Mouse (Mus musculus) kidney, adult 2 months (tissue): ENCODE measurements around the gene Acbd6. TPM values are rescaled to one million over a fixed set of nuclear protein-coding genes. Genes with fewer than 3 reads are reported as not detected.
A peak's percentile ranks its signal among the peaks of the same experiment; 100 is the strongest.

Experiments used
- DNase-seq: peaks from one replicate; pipeline ENCODE4 v3.0.0; 2021
- H3K27ac ChIP-seq: fragments of 200-500 bp; 2 replicates; pipeline ENCODE4 v1.5.1; 2012; ENCODE audit warnings: low read depth, low read length, control low read depth, inconsistent platforms; ENCODE audit not compliant: insufficient read depth
- H3K27me3 ChIP-seq: fragments of 200-500 bp; replicated peaks from 2 replicates; pipeline ENCODE4 v1.6.1; 2012; ENCODE audit warnings: mild to moderate bottlenecking, moderate library complexity, low read length, inconsistent platforms; ENCODE audit not compliant: control insufficient read depth, insufficient read depth
- H3K36me3 ChIP-seq: fragments of 200-500 bp; 2 replicates; pipeline ENCODE4 v1.6.1; 2012; ENCODE audit warnings: mild to moderate bottlenecking, moderate library complexity, low read length, inconsistent platforms; ENCODE audit not compliant: control insufficient read depth, insufficient read depth
- H3K4me1 ChIP-seq: fragments of 200-500 bp; 2 replicates; pipeline ENCODE4 v1.6.1; 2011; ENCODE audit warnings: low read length; ENCODE audit not compliant: control insufficient read depth, insufficient read depth
- H3K4me3 ChIP-seq: fragments of 200-500 bp; 2 replicates; pipeline ENCODE4 v1.5.1; 2011; ENCODE audit warnings: mild to moderate bottlenecking, low read depth, low read length, control low read depth; ENCODE audit not compliant: insufficient read depth
- CTCF ChIP-seq: fragments of 200-500 bp; conservative IDR thresholded peaks from 2 replicates; pipeline ENCODE4 v1.5.1; 2011; ENCODE audit warnings: low read depth, mild to moderate bottlenecking, control low read depth, low read length, moderate library complexity, mixed read lengths; ENCODE audit not compliant: insufficient read depth, insufficient read length
- POLR2A ChIP-seq: fragments of 200-500 bp; IDR thresholded peaks from one replicate; pipeline ENCODE4 v1.6.1; 2011; ENCODE audit warnings: low read depth, low read length, control low read depth
- WGBS: fragments of 180-500 bp; shearing (Covaris S2); methylation state at CpG from one replicate; pipeline ENCODE4 v1.1.7; 2018; 5-methylcytosine and 5-hydroxymethylcytosine counted together
- polyA plus RNA-seq: library from polyadenylated mRNA; depleted of rRNA; stranded (reverse); fragments of >200 nt; gene quantifications from 2 replicates; pipeline ENCODE4 v1.2.3, GENCODE M21; 2012

The Acbd6 gene
- polyA plus RNA-seq, 1 experiment: 75.4 TPM

- H3K27me3 ChIP-seq: no peaks in the 10 kb centered on the region
- 76% methylated on average over 5 of the region's 5 CpGs for WGBS
- DNase-seq: no peak
- TF ChIP-seq POLR2A (no peak), CTCF (no peak)
- no peak overlapping the region for H3K27ac ChIP-seq
- H3K36me3 ChIP-seq: no peaks in the 10 kb centered on the region
- no peaks in the 10 kb centered on the region for H3K4me1 ChIP-seq
- no peak overlapping the region for H3K4me3 ChIP-seq
Measured at GRCm38 (mm10) chr1:155526176-155526575, 31.7 kb upstream of the Acbd6 start.

GRCm38 (mm10) chr1:155527027-155527786 is 30.7 kb upstream of the Acbd6 start:
- no peaks in the 10 kb centered on the region for H3K4me1 ChIP-seq
- H3K27me3 ChIP-seq: no peaks in the 10 kb centered on the region
- DNase-seq: no peak
- H3K4me3 ChIP-seq: no peak overlapping the region
- no peaks in the 10 kb centered on the region for H3K36me3 ChIP-seq
- no peak overlapping the region for H3K27ac ChIP-seq
- WGBS: 60% methylated on average over 12 of the region's 12 CpGs
- no peak for TF ChIP-seq CTCF

GRCm38 (mm10) chr1:155527787-155528158 is 30.1 kb upstream of the Acbd6 start:
- WGBS: 63% methylated on average over 8 of the region's 8 CpGs
- Histone ChIP-seq H3K27me3 (no peaks in the 10 kb centered on the region), H3K4me1 (no peaks in the 10 kb centered on the region), H3K36me3 (no peaks in the 10 kb centered on the region), H3K4me3 (no peak overlapping the region), H3K27ac (no peak overlapping the region)
- no peak for DNase-seq
- TF ChIP-seq POLR2A (no peak), CTCF (no peak)

- Histone ChIP-seq H3K27ac (no peak overlapping the region), H3K4me3 (no peak overlapping the region), H3K4me1 (no peaks in the 10 kb centered on the region), H3K36me3 (no peaks in the 10 kb centered on the region), H3K27me3 (no peaks in the 10 kb centered on the region)
- no peak for DNase-seq
- no peak for TF ChIP-seq CTCF
- TF ChIP-seq POLR2A: no peak
- WGBS: 52% methylated on average over 11 of the region's 11 CpGs
Measured at GRCm38 (mm10) chr1:155528405-155529119, 29.4 kb upstream of the Acbd6 start.

GRCm38 (mm10) chr1:155529120-155529963 is 28.6 kb upstream of the Acbd6 start:
- Histone ChIP-seq H3K27ac (no peak overlapping the region), H3K27me3 (no peaks in the 10 kb centered on the region), H3K36me3 (no peaks in the 10 kb centered on the region), H3K4me3 (no peak overlapping the region), H3K4me1 (no peaks in the 10 kb centered on the region)
- TF ChIP-seq POLR2A (no peak), CTCF (no peak)
- no peak for DNase-seq
- 80% methylated on average over 19 of the region's 19 CpGs for WGBS

GRCm38 (mm10) chr1:155530561-155531457 is 27.1 kb upstream of the Acbd6 start:
- H3K27ac ChIP-seq: no peak overlapping the region
- DNase-seq: no peak
- WGBS: 55% methylated on average over 21 of the region's 21 CpGs
- TF ChIP-seq CTCF: no peak
- TF ChIP-seq POLR2A: no peak
- H3K4me3 ChIP-seq: peak overlapping the region; percentile 35
- H3K4me1 ChIP-seq: no peaks in the 10 kb centered on the region
- no peaks in the 10 kb centered on the region for H3K27me3 ChIP-seq
- no peaks in the 10 kb centered on the region for H3K36me3 ChIP-seq
